Mouse (Mus musculus) cerebellum, adult 8-10 months (tissue): ENCODE measurements at regions not wholly inside any gene's neighbourhood (a gene's known extent, or its start where the extent isn't known, plus 50 kb on each side); places are given as distances from the start of the nearest gene placed in this dataset.

Experiments
- DNase-seq: peaks from one replicate; pipeline ENCODE4 v3.0.0; 2022

DNA sequence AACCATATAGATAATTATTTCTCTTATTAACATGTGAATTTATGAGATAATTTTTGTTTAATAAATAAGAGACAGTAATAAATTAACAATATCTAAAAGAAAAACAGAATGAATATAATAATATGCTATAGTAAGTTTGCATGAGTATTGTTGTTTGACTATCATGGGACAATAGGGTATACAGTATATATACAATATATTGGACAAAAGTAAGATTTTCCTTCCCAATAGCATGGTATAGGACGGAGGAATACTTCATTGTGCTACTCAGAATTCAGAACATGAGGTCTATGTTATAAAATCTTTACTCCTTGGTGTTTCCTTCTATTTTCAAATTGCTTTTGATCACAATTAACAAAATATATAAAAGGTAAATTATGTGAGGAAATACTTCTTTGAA is 771.0 kb upstream of the Pcdh20 start:
- DNase-seq, result no peak

DNA sequence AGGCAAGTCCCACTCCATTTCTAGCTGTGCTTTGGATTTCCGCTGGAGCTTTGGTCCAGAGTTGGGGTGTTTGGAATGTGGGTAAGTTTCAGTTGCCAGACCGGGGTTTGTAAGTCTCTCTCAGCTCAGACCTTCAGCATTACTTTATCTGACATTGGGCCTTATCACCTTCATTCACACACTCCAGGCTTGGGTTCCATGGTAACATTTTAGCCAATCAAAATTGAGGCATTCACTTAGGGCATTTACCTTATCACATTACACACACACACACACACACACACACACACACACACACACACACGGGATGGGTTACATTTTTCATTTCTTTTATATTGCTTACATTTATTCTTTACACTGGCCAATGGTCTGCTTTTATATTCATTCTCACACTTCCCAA is 765.3 kb upstream of the Pcdh20 start:
- DNase-seq, result no peak

DNA sequence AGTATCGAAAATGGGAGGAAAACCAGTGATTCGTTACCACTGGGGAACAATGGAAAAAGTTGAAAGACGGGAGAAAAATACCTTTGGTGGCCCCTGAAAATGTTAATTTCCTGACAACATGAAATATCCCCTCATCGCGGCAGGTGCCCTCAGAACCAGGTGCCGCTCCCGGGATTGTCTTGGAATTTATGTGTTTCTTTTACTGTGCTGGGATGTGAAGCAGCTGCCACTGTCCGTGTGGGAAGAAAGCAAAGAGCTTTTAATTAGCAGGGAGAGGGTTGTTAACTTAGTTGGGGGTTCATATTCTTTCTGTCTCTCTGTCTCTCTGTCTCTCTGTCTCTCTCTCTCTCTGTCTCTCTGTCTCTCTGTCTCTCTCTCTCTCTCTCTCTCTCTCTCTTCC is 759.3 kb upstream of the Pcdh20 start:
- no peak for DNase-seq

DNA sequence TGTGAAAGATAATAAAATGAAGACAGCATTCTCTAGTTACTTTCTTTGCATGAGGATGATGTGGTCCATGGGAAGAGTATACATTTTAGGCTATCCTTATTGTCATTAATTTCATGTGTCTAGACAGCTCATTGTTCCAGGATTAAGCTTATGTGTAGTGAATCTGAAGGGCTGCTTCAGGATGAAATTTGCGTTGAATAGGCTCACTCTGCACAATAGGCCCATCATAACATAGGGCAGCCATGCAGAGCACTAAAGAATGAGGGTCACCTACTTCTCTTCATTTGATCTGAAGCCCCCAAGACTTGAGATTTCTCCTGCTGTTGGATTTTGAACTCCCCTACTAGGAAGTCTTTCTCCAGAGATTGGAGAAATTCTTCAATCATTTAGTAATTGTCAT is 746.2 kb upstream of the Pcdh20 start:
- DNase-seq, result no peak

DNA sequence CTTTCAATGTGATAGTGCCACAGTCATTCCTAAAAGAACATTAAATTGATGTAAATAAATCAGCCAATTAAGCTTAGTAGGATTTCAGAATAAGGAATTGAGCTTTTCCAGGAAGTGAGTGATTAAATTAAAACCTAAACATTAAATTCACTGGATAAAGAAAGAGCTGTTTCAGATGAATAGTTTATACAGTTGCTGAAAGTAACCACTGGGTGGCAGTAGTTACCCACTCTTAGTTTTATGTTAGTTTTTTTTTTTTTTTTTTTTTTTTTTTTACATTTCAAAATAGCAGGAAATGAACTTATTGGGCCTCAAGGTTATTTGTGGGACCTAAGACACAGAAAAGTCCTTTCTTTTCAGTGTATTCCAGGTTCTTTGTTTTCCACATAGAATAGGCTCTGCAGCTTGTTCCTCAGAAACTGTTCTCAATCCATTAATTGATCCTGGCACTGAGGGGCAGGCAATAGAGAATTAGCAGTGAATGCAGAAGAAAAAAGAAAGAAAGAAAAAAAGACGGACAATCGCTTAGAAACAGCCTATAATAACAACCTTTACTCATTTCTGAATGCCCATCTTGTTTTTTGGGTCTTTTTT is 710.3 kb upstream of the Pcdh20 start:
- no peak for DNase-seq

DNA sequence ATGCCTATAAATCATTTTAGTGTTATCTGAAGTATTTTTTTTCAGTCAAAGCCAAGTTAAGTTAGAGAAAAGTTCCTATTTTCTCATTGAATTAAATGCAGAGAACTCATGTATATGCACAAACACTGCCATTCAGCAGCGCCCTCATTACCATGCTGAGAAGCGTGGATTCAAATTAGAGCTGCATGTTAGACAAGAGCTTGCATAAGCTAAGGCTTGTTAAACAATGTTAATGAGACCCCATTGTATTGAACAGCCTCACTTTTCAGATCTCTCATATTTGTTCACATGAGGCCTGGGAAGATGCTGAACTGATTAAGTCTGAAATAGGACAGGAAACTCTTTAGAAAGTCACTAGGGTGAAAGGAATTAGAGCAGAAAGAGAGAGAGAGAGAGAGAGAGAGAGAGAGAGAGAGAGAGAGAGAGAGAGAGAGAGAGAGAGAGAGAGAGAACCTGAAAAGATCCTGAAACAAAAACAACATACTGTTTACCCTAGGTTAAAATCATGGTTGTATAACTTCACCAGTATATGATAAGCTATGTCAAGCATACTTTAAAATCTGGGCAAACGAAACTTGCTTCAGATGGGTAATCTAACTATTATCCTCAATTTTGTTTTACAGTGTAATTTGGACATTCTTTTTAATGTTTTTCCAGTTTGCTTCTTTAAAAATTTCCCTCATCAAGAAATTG is 671.9 kb upstream of the Pcdh20 start:
- DNase-seq, result no peak

DNA sequence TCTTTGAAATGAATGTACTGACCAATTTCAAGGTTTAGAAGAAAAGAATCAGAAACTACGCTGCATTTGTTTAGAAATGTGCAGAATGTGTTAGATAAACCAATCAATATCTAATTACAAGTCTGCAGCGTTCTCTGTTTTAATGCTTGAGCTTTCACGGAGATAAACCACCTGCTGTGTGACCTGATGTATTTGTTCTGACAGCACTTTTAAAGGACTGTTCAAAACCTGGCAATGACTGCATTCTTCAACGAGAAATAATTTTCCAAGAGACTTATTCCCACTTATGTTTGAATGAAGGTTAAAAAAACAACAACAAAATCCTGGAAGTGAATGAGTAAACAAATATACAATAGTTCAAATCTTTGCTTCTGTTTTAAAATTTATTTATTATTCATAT is 628.1 kb upstream of the Pcdh20 start:
- no peak for DNase-seq

DNA sequence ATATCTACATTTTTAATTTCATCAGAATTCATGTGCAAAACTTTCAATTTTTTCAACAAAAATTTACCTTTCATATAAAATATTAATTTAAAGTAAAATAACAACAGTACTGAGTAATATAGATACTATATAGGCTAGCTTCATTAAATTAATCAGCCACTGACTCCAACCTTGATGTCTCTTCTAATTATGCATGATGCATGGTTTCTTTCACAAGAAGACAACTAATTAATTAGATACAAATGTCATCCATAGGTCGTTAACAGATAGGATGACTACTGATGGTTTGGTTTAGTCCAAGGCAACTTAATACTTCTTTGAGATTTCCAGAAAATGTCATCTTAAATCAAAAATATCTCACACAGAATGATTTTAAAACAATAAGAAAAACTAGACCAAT is 618.5 kb upstream of the Pcdh20 start:
- no peak for DNase-seq

DNA sequence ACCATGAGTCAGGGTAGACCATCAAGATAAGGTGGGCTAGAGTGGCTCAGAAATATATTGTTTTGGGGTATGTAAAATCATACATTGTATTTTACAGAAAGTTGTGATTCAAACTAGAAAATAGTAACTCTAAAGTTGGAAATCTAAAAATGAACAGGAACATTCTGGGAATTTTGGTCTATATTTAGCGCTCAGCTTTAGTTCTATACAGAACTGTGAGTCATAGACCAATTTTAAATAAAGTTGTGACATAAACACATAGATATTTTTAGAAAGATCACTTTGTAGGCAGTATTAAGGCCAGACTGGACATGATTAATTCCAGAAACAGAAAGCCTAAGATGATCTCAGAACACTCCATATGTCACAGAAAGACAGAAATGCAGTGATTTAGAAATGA is 604.8 kb upstream of the Pcdh20 start:
- DNase-seq, result no peak

DNA sequence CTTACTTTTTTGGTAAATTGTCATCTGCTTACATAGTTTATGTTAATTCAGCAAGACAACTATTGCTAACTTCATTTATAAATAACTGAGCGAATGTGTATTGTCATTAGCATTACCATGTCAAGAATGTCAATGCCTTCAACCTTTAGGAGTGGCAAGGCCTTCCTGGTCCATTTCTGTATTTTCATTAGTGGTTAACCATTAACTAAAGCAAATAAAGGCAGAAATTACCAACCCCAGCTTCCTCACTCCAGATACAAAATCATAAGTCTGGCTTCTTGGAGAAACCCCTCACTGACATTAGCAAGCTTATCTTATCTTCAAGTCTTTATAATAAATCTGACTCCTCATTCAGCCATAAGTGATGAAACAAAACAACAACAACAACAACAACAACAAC is 592.8 kb upstream of the Pcdh20 start:
- no peak for DNase-seq

DNA sequence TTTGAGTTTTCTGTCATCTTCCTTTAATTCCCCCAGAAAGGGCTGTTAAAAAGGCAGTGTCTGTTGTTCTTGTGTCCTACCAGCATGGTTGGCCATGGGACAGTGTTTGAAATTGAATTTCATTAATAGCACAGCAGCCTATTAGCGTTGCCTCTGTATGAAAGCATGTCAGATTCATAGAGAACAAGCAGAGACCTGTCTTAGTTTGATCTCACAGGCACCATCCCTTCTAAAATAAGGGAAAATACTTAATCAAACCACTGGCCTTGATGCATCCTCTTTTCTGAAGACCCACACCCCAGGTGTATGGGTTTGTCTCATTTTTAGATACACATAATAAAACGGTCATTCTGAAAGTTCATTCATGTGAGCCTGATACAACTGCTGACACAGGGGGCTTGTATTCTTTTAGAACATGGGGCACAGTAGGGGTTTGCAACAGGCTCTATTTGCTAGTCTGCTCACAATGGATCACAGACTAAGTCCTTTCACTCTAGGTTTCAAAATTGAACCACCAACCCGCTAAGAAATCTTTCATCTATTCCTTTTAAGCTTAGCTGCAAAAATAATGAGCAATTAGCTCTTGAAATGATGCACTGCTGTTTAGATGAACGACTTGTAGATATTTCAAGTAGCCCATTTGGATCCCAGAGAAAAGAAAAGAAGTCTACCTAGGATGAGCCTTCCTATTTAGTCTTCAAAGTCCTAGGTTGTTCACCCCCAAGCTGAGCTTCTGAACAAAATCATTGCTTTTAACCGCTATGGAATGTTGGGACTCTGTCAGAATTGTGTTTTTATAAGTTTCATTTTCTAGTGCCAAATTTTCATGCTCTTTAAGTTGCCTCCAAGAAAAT is 591.6 kb upstream of the Pcdh20 start:
- DNase-seq, result no peak

DNA sequence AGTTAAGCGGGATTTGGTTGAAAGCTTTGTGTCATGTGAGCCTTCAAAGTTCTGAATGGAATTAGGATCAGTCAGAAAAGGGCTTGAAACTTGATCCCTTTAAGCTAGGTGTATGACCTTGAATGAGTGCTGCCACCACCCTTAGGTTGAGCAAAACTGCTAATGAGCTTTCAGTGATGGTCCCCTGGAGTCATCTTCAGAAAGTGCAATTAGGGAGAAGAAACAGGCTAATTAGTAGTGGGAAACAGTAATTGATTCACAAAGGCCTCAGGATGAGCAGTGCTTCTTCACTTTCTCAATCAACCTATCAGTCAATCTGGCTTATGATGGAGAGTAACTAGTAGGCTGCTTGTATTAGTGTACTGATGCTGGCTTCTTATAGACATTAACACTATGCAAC is 590.1 kb upstream of the Pcdh20 start:
- DNase-seq, result no peak

DNA sequence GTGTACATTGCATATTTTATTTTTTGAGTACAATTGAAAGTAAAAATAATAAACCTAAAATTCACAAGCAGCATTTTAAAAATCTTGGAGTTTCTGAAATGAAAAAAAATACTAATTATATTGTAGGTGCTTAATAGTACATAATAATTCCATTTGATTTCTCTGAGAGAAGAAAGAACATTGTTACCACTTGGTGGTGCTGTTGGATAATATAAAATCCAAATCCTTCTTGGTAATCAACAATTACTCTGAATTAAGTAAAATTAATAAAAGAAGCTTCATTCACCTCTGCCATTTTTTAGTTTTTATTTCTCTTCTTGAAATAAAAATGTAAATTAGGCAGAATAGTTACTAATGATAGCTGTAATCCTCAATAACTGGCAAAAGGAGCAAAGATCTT is 563.2 kb upstream of the Pcdh20 start:
- no peak for DNase-seq

DNA sequence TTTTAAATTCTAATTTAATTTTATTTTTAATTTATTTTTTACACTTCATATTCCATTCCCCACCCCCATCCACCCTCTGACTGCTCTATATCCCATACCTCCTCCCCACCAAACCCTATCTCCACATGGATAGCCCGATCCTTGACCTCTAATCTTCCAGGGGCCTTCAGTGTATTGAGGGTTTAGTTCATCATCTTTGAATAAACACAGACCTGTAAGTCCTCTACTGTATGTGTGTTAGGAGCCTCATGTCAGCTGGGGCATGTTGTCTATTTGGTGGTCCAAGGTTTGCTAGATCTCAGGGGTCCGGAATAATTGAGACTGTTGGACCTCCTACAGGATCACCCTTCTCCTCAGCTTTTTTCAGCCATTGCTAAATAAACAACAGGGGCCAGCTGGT is 540.2 kb upstream of the Pcdh20 start:
- DNase-seq, result no peak

DNA sequence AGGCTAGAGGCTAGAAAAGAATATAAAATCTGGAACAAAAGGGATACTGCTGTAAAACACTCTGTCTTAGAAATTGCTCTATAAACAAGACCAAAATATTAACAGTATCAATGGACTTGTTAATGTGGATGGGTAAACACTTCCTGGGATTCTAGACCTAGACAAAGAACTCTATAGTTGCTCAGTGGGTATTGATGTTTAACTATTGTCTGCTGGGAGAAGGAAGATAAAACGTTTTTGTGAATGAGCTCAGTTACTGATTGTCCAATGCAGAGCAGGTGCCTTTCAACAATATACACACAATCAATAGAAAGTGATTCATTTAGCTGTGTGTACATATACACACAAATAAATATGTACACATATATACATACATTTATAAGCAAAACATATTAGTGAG is 538.5 kb upstream of the Pcdh20 start:
- no peak for DNase-seq

DNA sequence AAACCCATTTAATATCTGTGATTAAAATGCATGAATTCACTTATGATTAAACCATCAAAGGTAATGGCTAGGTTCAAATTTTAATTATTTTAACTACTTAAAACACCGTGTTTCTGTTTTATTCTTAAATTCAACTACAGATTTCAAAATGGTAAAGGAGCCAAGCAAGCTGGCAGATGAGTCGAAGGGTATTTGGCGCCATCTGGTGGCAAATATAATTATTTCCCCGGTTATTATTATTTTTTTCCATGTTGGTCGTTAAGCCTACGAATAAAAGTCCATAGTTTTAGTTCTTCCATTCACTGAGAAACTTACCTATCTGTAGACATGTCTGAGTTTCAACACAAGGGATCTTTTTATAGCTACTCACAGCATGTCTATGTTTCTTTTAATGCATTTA is 510.7 kb upstream of the Pcdh20 start:
- peak; percentile 1 for DNase-seq

DNA sequence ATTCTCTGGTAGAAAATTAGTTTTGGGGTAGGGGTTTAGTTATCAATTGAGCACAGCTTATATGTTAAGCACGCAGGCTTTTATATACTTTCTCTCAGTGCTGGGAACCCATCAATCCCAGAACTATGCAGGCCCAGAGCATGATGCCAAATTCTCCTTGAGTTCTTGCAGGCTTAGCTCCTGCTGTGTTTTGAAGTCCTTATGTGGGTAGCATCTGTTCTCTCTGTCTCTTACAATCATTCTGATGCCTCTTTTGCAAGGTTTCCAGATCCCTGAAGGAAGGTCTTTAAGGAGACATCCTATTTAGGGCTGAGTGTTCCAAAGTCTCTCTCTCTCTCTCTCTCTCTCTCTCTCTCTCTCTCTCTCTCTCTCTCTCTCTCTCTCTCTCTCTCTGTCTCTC is 504.8 kb upstream of the Pcdh20 start:
- DNase-seq, result no peak

DNA sequence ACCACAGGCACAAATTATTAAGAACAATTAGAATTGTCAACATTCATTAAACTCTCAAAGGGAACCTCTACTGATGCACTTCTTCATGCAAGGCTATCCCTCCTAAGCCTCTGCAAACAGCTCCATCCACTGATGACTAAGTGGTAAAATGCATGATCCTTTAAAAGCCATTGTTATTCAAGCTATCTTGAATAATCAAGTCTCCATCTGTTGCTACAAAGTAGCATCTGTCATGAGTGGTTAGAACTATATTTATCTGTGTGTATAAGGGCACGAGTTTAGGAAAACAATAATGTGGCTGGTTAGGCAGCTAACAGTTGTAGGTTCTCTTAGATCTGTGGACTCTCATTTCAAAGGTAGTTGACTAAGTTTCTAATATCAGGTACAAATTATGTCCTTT is 463.4 kb upstream of the Pcdh20 start:
- no peak for DNase-seq
